Mouse (Mus musculus) intestine, embryonic 16.5 days (tissue): Measurements from ENCODE around the gene Tapt1. TPM values are rescaled to one million over a fixed set of nuclear protein-coding genes. Genes with fewer than 3 reads are reported as not detected.
A peak's percentile ranks its signal among the peaks of the same experiment; 100 is the strongest.

Source experiments
- ATAC-seq: fragments of 200-750 bp; cut with Nextera tagmentation; 2 replicates; pipeline ENCODE4 v1.8.0; 2017; ENCODE audit warnings: moderate TSS enrichment, moderate library complexity
- H3K27ac ChIP-seq: fragments of 300-500 bp; sonication (generic); 2 replicates; pipeline ENCODE4 v1.5.1; 2014; ENCODE audit warnings: mild to moderate bottlenecking, low read length
- H3K27me3 ChIP-seq: fragments of 300-500 bp; sonication (generic); replicated peaks from 2 replicates; pipeline ENCODE4 v1.6.1; 2014; ENCODE audit warnings: low read length, control low read depth, mixed read lengths; ENCODE audit not compliant: control insufficient read depth, insufficient read depth
- H3K36me3 ChIP-seq: fragments of 300-500 bp; sonication (generic); 2 replicates; pipeline ENCODE4 v1.6.1; 2014; ENCODE audit warnings: low read length, control low read depth; ENCODE audit not compliant: control insufficient read depth, insufficient read depth
- H3K4me1 ChIP-seq: fragments of 300-500 bp; sonication (generic); 2 replicates; pipeline ENCODE4 v1.6.1; 2014; ENCODE audit warnings: low read length, control low read depth, mixed read lengths; ENCODE audit not compliant: control insufficient read depth, insufficient read depth
- H3K4me2 ChIP-seq: fragments of 300-500 bp; sonication (generic); 2 replicates; pipeline ENCODE4 v1.6.1; 2014; ENCODE audit warnings: low read depth, low read length, control low read depth
- H3K4me3 ChIP-seq: fragments of 300-500 bp; sonication (generic); 2 replicates; pipeline ENCODE4 v1.5.1; 2014; ENCODE audit warnings: mild to moderate bottlenecking, low read length
- H3K9ac ChIP-seq: fragments of 300-500 bp; sonication (generic); 2 replicates; pipeline ENCODE4 v1.6.1; 2014; ENCODE audit warnings: low read depth, low read length
- H3K9me3 ChIP-seq: fragments of 300-500 bp; sonication (generic); 2 replicates; pipeline ENCODE4 v1.6.1; 2016; ENCODE audit warnings: low read length, control low read depth; ENCODE audit not compliant: control insufficient read depth
- WGBS: fragments of 180-500 bp; shearing (Covaris S2); extraction: QIAGEN DNeasy Blood & Tissue Kit; methylation state at CpG from one replicate; pipeline ENCODE4 v1.1.7; 2014; 5-methylcytosine and 5-hydroxymethylcytosine counted together
- polyA plus RNA-seq: library from polyadenylated mRNA; unstranded; fragments of >200 nt; fragmentation: Nextera tagmentation; extraction: Ambion mirVana; gene quantifications from 2 replicates; pipeline ENCODE4 v1.2.1, GENCODE M21; 2015

The Tapt1 gene
- polyA plus RNA-seq, 1 experiment from 2014 or later: 20.0 TPM

- no peaks in the 10 kb centered on the region for H3K4me1 ChIP-seq
- no peak overlapping the region for H3K9ac ChIP-seq
- no peaks in the 10 kb centered on the region for H3K9me3 ChIP-seq
- H3K27ac ChIP-seq: no peak overlapping the region
- no peak overlapping the region for H3K4me2 ChIP-seq
- H3K4me3 ChIP-seq: no peak overlapping the region
- ATAC-seq: no peak
- H3K36me3 ChIP-seq: no peaks in the 10 kb centered on the region
- 80% methylated on average over 6 of the region's 6 CpGs for WGBS
- no peaks in the 10 kb centered on the region for H3K27me3 ChIP-seq
Measured at GRCm38 (mm10) chr5:44211818-44212465, 14.5 kb downstream of the Tapt1 start.

GRCm38 (mm10) chr5:44207286-44207685, 19.1 kb downstream of the Tapt1 start:
- no peak for ATAC-seq

DNA sequence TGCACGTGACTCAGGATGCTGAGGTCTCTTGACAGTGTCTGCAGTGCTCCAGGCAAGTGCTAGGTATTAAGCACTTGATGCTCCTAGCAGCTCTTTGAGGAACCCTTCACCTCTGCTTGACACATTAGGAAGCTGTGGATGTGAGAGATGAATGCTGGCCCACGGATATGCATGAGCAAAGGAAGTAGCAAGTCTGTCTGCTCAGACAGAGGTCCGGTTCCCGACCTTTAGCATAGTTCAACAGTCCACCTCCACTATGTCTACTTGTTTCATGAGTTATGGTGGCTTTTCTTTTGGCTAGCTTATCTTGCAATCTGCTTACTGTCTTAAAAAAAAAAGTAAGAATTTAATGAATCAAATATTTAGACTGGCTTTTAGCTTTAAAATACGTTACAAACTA, 19.8 kb downstream of the Tapt1 start:
- no peak for ATAC-seq
- H3K9ac ChIP-seq: no peak overlapping the region

More at GRCm38 (mm10) chr5:44207286-44207685, 19.1 kb downstream of the Tapt1 start:
- no peaks in the 10 kb centered on the region for H3K4me1 ChIP-seq
- H3K4me2 ChIP-seq: no peak overlapping the region
- H3K9me3 ChIP-seq: no peaks in the 10 kb centered on the region
- no peaks in the 10 kb centered on the region for H3K27me3 ChIP-seq
- H3K4me3 ChIP-seq: no peak overlapping the region
- no peak overlapping the region for H3K9ac ChIP-seq
- H3K36me3 ChIP-seq: no peaks in the 10 kb centered on the region
- 83% methylated on average over 4 of the region's 4 CpGs for WGBS
- H3K27ac ChIP-seq: no peak overlapping the region

GRCm38 (mm10) chr5:44203410-44203809, 23.0 kb downstream of the Tapt1 start:
- no peak overlapping the region for H3K27ac ChIP-seq
- H3K4me3 ChIP-seq: no peak overlapping the region
- H3K9ac ChIP-seq: no peak overlapping the region
- no peaks in the 10 kb centered on the region for H3K9me3 ChIP-seq
- H3K4me2 ChIP-seq: no peak overlapping the region
- H3K27me3 ChIP-seq: no peaks in the 10 kb centered on the region
- 71% methylated on average over 1 of the region's 1 CpGs for WGBS
- ATAC-seq: peak; percentile 36; the same call in 1 of the 2 replicates
- no peaks in the 10 kb centered on the region for H3K4me1 ChIP-seq
- H3K36me3 ChIP-seq: peaks cover 3% of the 10 kb centered on the region; the same call in 1 of the 2 replicates

More for the DNA sequence above, 19.8 kb downstream of the Tapt1 start:
- H3K27ac ChIP-seq: no peak overlapping the region
- no peaks in the 10 kb centered on the region for H3K9me3 ChIP-seq
- WGBS: 75% methylated on average over 5 of the region's 5 CpGs
- H3K27me3 ChIP-seq: no peaks in the 10 kb centered on the region
- H3K36me3 ChIP-seq: no peaks in the 10 kb centered on the region
- H3K4me2 ChIP-seq: no peak overlapping the region
- H3K4me1 ChIP-seq: no peaks in the 10 kb centered on the region
- no peak overlapping the region for H3K4me3 ChIP-seq

DNA sequence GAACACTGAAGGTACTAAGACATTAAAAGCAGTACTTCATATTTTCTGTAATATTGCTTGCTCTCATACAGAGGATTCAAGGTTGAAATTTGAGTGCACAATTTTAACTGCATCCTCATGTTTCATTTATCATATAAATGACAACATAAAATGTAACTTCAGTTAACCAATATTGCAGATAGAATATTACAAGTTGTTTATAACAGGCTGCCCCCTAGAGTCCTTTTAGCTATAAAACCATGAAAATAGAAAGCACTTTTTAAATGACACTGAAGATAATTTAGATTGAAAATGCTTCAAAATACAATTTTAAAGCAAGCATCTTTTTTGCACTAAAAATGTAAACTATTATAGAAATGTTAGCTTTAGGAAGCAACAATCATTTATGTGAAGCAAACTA, 24.8 kb downstream of the Tapt1 start:
- H3K4me1 ChIP-seq: no peaks in the 10 kb centered on the region
- H3K9ac ChIP-seq: no peak overlapping the region
- H3K36me3 ChIP-seq: peaks cover 3% of the 10 kb centered on the region; the same call in 1 of the 2 replicates
- no peaks in the 10 kb centered on the region for H3K27me3 ChIP-seq
- no peak for ATAC-seq
- no peak overlapping the region for H3K27ac ChIP-seq
- H3K4me3 ChIP-seq: no peak overlapping the region
- H3K9me3 ChIP-seq: no peaks in the 10 kb centered on the region
- H3K4me2 ChIP-seq: no peak overlapping the region

GRCm38 (mm10) chr5:44199109-44199508, 27.3 kb downstream of the Tapt1 start:
- Histone ChIP-seq H3K4me2 (no peak overlapping the region), H3K9ac (no peak overlapping the region), H3K27me3 (no peaks in the 10 kb centered on the region), H3K9me3 (no peaks in the 10 kb centered on the region), H3K4me1 (no peaks in the 10 kb centered on the region), H3K27ac (no peak overlapping the region), H3K4me3 (no peak overlapping the region), H3K36me3 (peaks cover 3% of the 10 kb centered on the region; the same call in 1 of the 2 replicates)
- WGBS: 96% methylated on average over 4 of the region's 4 CpGs
- no peak for ATAC-seq

DNA sequence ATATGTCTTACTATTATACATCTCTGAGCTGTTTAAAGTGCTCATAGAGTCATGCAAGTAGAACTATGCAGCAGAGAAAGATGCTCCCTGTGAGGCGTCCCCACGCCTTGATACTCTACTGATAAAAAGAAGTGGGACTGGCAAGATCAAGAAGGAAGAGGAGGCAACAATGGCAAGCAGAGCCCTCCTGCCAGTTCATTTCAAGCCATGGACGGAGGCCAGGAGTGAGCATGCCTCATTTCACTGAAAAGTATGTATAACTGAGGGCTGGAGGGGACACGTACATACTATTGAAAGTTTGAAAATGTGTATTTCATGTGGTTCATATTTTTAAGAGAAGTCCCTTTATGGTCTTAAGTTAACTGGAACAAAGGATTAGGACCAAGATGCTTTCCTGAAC, 28.0 kb downstream of the Tapt1 start:
- no peaks in the 10 kb centered on the region for H3K27me3 ChIP-seq
- H3K4me3 ChIP-seq: no peak overlapping the region
- no peak for ATAC-seq
- no peak overlapping the region for H3K9ac ChIP-seq
- no peak overlapping the region for H3K4me2 ChIP-seq
- H3K36me3 ChIP-seq: peaks cover 3% of the 10 kb centered on the region; the same call in 1 of the 2 replicates
- H3K27ac ChIP-seq: no peak overlapping the region
- no peaks in the 10 kb centered on the region for H3K4me1 ChIP-seq
- no peaks in the 10 kb centered on the region for H3K9me3 ChIP-seq
- 89% methylated on average over 4 of the region's 4 CpGs for WGBS

DNA sequence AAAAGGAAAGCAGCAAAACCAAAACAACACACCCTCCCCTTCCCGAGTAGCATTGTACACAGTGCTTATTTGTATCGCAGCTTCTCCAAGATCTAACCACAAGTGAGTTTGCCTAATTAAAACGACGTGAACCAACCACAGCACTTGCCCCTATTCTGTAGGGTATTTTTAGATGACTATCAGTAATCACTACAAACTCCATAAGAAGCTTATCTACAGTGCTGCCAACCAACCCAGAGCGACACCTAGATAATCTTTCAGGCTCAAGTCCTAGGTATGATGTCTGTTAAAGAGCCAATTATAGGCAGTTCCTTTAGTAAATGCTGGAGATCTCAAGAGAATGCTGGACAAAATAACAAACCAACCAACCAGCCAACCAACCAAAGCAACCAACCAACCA, 28.6 kb downstream of the Tapt1 start:
- H3K4me1 ChIP-seq: no peaks in the 10 kb centered on the region
- no peak overlapping the region for H3K4me3 ChIP-seq
- H3K4me2 ChIP-seq: no peak overlapping the region
- peaks cover 3% of the 10 kb centered on the region; the same call in 1 of the 2 replicates for H3K36me3 ChIP-seq
- WGBS: 83% methylated on average over 5 of the region's 5 CpGs
- H3K27me3 ChIP-seq: no peaks in the 10 kb centered on the region
- H3K9ac ChIP-seq: no peak overlapping the region
- H3K9me3 ChIP-seq: no peaks in the 10 kb centered on the region
- ATAC-seq: no peak
- no peak overlapping the region for H3K27ac ChIP-seq

GRCm38 (mm10) chr5:44196167-44196566, 30.3 kb downstream of the Tapt1 start:
- Histone ChIP-seq H3K4me3 (no peak overlapping the region), H3K9ac (no peak overlapping the region), H3K36me3 (peaks cover 3% of the 10 kb centered on the region; the same call in 1 of the 2 replicates), H3K4me2 (no peak overlapping the region), H3K27me3 (no peaks in the 10 kb centered on the region), H3K27ac (no peak overlapping the region), H3K4me1 (no peaks in the 10 kb centered on the region), H3K9me3 (no peaks in the 10 kb centered on the region)
- 71% methylated on average over 4 of the region's 4 CpGs for WGBS
- no peak for ATAC-seq

DNA sequence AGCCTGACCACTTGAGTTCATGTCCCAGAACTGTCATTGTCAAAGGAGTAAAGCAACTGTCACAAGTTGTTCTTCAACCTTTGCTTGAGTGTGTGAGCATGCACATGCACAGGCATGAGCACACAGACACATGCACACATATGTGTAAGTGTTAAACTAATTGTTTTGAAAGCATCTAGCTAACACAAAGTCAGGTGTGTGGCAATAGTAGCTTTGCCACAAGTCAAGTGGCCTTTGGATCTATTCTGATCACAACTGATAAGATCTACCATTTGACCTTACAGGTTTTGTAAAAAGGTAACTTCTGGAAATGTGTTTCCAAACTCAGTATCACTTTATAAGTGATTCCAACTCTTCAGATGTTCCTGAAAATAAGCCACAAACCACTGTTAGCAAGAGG, 39.1 kb downstream of the Tapt1 start:
- H3K9ac ChIP-seq: no peak overlapping the region
- H3K36me3 ChIP-seq: peaks cover 8% of the 10 kb centered on the region
- ATAC-seq: no peak
- no peaks in the 10 kb centered on the region for H3K27me3 ChIP-seq
- H3K4me3 ChIP-seq: no peak overlapping the region
- H3K9me3 ChIP-seq: no peaks in the 10 kb centered on the region
- no peak overlapping the region for H3K4me2 ChIP-seq
- H3K27ac ChIP-seq: no peak overlapping the region
- no peaks in the 10 kb centered on the region for H3K4me1 ChIP-seq
